Mouse (Mus musculus) E14TG2a.4 (cell line): Measurements from ENCODE around the gene Map4k4.

ENCODE experiments used
- CTCF ChIP-seq: conservative IDR thresholded peaks from 2 replicates; pipeline ENCODE4 v1.5.1; 2014; ENCODE audit warnings: low read length
- NANOG ChIP-seq: IDR thresholded peaks from 2 replicates; pipeline ENCODE4 v1.6.1; 2014; ENCODE audit warnings: borderline replicate concordance, low read length, mixed read lengths
- POU5F1 ChIP-seq: IDR thresholded peaks from 2 replicates; pipeline ENCODE4 v1.6.1; 2014; ENCODE audit warnings: low read length, borderline replicate concordance

GRCm38 (mm10) chr1:39972411-39972810 is 71.7 kb downstream of the Map4k4 start:
- no peak for TF ChIP-seq POU5F1
- TF ChIP-seq CTCF = no peak
- no peak for TF ChIP-seq NANOG
